Comparison of ENCODE assay signal across 19 mouse cellular contexts in the genomic region with DNA sequence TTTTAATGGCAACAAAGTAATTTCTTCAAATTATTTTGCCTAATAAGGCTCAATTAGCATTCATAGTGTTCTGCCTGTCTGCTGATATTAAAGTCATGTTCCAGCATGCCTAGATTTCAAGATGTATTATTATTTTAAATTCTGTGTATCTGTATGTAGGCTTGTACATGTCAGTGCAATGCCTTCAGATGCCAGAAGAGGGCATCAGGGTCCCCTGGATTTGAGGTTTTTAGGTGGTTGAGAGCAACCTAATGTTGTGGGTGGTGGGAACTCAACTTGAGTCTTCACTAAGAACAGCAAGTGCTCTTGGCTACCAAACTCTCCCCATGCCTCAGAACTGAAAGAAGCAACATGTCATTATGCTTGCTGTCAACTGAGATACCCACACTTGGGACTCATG. TPM values are rescaled to one million over a fixed set of nuclear protein-coding genes. Genes with fewer than 3 reads are reported as not detected.
"Had no signal": no experiment of that assay in that cellular context is flagged by ENCODE, and none has a peak within 500 bp of the region (broad histone marks: within the 10 kb centered on the region; RNA-seq: fewer than 3 reads in every experiment).

No protein-coding gene starts in this region.

- H3K36me3 ChIP-seq: lung, embryonic 15.5 days; midbrain, embryonic 13.5 days; midbrain, embryonic 15.5 days; neural tube, embryonic 12.5 days; stomach, embryonic 15.5 days had no signal

- DNase-seq: liver, postnatal 0 days; lung, adult 2 months; lung, postnatal 14 days; lung, postnatal 36 days; right cerebral cortex, postnatal 14 days; thymus, adult 2 months; thymus, postnatal 25 days; thymus, postnatal 4 days had no signal

- H3K4me1 ChIP-seq: lung, embryonic 15.5 days; megakaryocyte, embryonic 14.5 days; midbrain, embryonic 13.5 days; midbrain, embryonic 15.5 days; neural tube, embryonic 12.5 days; stomach, embryonic 15.5 days had no signal

- H3K4me3 ChIP-seq: lung, embryonic 15.5 days; megakaryocyte, embryonic 14.5 days; midbrain, embryonic 13.5 days; midbrain, embryonic 15.5 days; neural tube, embryonic 12.5 days; stomach, embryonic 15.5 days had no signal

- H3K27me3 ChIP-seq: lung, embryonic 15.5 days; megakaryocyte, embryonic 14.5 days; midbrain, embryonic 13.5 days; midbrain, embryonic 15.5 days; neural tube, embryonic 12.5 days; stomach, embryonic 15.5 days had no signal

- H3K27ac ChIP-seq: lung, embryonic 15.5 days; macrophage; midbrain, embryonic 13.5 days; midbrain, embryonic 15.5 days; neural tube, embryonic 12.5 days; stomach, embryonic 15.5 days; stomach, postnatal 0 days had no signal

- H3K9me3 ChIP-seq: lung, embryonic 15.5 days; stomach, embryonic 15.5 days had no signal

- H3K9ac ChIP-seq: liver, postnatal 0 days; lung, embryonic 15.5 days; midbrain, embryonic 13.5 days; midbrain, embryonic 15.5 days; neural tube, embryonic 12.5 days; stomach, embryonic 15.5 days had no signal

RNA-seq across cellular contexts. Expression of gene Aurkc, which starts 32.3 kb away (rescaled TPM):
- total RNA-seq: megakaryocyte progenitor cell, adult 5-6 weeks; midbrain, postnatal 0 days; monocyte, adult 5-6 weeks had no signal
